Mouse (Mus musculus): Measurements from ENCODE around the gene Keap1.
"Not testable (repeated sequence)": the region's sequence is repeated elsewhere in the genome, so short reads cannot be mapped to it uniquely, and the experiment has no call there.

Gene Keap1

GRCm38 (mm10) chr9:21238733-21239464 is at the start of gene Keap1:
TSS of gene Keap1 (minus strand) at chr9:21239361.
- peak; percentile 78 for DNase-seq

GRCm38 (mm10) chr9:21288404-21289336 is 49.5 kb upstream of the Keap1 start:
- DNase-seq, result no peak

- peak; percentile 99 for DNase-seq
These were observed 48.6 kb upstream of the Keap1 start, which contains the start of gene Kri1 for GRCm38 (mm10) chr9:21287571-21288402. TSS of gene Kri1 (minus strand) at chr9:21287969.

- no peak for DNase-seq
These were observed 47.6 kb upstream of the Keap1 start for GRCm38 (mm10) chr9:21286753-21287152.

- DNase-seq, result no peak
These were observed 44.8 kb upstream of the Keap1 start for GRCm38 (mm10) chr9:21283994-21284393.

- DNase-seq, result no peak
These were observed 44.4 kb upstream of the Keap1 start for GRCm38 (mm10) chr9:21283591-21283990.

- no peak for DNase-seq
These were observed 38.6 kb upstream of the Keap1 start for GRCm38 (mm10) chr9:21277776-21278175.

- no peak for DNase-seq
These were observed 37.1 kb upstream of the Keap1 start for GRCm38 (mm10) chr9:21276307-21276706.

GRCm38 (mm10) chr9:21275727-21276126 is 36.6 kb upstream of the Keap1 start:
- no peak for DNase-seq

GRCm38 (mm10) chr9:21275013-21275710 is 36.0 kb upstream of the Keap1 start:
- no peak for DNase-seq

GRCm38 (mm10) chr9:21274336-21274735 is 35.2 kb upstream of the Keap1 start:
- DNase-seq, result no peak

- DNase-seq, result no peak
These were observed 34.5 kb upstream of the Keap1 start for GRCm38 (mm10) chr9:21273520-21274228.

GRCm38 (mm10) chr9:21273094-21273493 is 33.9 kb upstream of the Keap1 start:
- no peak for DNase-seq

GRCm38 (mm10) chr9:21272391-21272790 is 33.2 kb upstream of the Keap1 start:
- DNase-seq, result no peak

- not testable (repeated sequence) for DNase-seq
These were observed 30.4 kb upstream of the Keap1 start for GRCm38 (mm10) chr9:21269590-21269989.

- no peak for DNase-seq
These were observed 29.1 kb upstream of the Keap1 start for GRCm38 (mm10) chr9:21268305-21268704.

GRCm38 (mm10) chr9:21266889-21267288 is 27.7 kb upstream of the Keap1 start:
- no peak for DNase-seq

GRCm38 (mm10) chr9:21265611-21266010 is 26.4 kb upstream of the Keap1 start:
- peak; percentile 79 for DNase-seq

GRCm38 (mm10) chr9:21265000-21265561 is 25.9 kb upstream of the Keap1 start, which contains the start of gene Atg4d:
TSS of gene Atg4d (plus strand) at chr9:21265293.
- peak; percentile 99 for DNase-seq

- no peak for DNase-seq
These were observed 25.3 kb upstream of the Keap1 start for GRCm38 (mm10) chr9:21264272-21264999.

Measured in kidney, adult 11 months (tissue).